Mouse (Mus musculus): Measurements from ENCODE around the gene Plekha6.
A peak's percentile ranks its signal among the peaks of the same experiment; 100 is the strongest.

Gene Plekha6

DNA sequence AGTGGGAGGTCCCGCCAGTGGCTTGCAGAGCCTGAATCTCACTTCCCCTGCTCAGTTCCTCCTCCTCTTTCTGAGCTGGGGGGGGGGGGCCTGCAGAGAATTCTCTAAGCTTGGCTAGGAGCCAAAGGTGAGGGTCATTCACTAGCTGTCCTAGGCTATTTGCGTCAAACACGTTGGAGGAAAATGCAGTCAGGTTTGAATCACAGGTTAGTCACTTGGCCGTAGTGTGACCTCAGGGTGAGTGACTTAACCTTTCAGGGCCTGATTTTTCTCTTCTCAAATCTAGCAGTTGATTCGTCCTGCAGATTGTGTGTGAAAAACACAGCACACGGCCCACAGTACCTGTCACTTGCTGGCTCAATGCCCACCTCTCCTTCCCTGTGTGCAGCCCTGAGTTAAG is 106.3 kb downstream of the Plekha6 start:
- DNase-seq (ENCODE audit: low spot score in 2 of 2), result peak; percentile 29 to 38

DNA sequence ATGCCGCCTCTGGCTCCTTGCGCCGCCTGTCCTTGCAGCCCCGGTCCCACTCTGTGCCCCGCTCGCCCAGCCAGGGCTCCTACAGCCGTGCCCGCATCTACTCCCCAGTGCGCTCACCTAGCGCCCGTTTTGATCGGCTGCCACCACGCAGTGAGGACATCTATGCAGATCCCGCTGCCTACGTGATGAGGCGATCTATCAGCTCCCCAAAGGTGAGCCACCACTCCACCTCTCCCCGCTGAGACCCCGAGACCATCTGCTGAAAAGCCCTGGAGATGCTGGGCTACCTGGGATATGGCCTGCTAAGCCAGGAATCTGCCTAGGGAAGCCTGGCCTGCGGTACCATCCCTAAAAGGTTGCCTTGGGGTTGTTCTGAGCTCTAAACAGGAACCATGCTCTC is 110.2 kb downstream of the Plekha6 start:
- no peak for DNase-seq (ENCODE audit: low spot score in 2 of 2)

DNA sequence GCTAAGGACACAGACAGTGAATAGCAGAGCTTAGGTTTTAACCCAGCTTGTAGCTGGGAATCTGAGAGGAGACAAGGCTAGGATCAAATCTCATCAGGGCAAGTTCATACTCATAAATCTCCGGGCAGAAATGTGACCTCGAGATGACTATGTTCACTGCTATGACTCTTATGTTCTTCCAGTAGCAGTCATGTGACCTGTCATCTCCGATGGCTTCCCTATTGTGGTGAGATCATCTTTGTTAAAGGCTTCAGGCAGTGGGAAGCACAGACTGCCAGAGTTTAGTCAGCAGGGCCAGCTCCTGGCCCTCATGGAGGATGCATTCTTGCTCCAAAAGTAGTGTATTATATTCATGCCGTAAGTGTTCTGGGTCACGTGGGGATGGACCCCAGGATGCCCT is 113.0 kb downstream of the Plekha6 start:
- no peak for DNase-seq (ENCODE audit: low spot score in 2 of 2)

DNA sequence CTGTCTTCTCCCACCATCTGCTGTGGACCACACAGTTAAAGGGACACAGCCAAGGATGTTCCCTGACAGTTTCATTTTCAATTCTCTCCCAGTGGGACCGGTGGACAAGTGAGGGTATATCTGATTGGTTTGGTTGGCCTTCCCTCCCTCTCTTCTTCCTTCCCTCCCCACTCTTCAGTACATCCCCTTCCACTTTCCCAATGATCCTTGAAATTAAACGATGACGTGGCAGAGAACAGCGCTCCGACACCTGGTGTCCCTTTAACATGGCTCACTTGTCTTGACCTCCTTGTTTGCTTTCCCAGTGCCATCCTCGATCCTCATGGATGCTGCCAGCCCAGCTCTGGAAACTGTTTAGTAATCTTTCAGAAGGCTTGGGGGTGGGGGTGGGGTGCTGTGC is 114.5 kb downstream of the Plekha6 start:
- DNase-seq (ENCODE audit: low spot score in 2 of 2), result no peak

DNA sequence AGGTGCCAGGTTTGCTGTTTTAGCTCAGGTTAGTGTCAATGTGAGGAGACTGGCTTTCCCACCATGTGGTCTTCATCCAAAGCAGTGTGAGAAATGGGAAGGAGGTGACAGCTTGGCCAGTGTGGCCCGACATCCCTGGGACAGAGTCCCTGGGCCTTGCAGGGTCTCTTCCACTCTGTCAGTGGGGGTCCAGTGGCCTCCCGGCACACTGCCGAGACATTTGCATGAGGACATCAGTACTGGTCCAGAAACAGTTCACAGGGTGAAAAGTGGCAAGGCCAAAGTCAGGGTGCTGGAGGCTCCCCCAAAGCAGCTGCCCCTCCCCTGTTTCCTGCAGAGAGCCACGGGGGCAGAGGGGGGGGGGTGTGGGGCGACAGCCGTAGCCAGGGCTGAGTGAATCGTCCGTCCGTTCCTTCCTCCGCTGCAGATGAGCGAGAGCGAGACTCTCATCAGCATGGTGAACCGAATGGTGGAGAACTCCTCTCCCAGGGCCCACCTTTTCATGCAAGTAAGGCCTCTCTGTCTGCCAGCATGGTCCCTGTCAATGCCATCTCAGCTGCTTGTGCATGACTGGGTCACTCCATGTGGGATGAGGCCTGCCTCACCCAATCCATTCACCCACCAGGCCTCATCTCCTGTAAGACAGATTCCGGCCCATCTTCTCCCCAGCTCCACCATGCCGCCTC is 115.1 kb downstream of the Plekha6 start:
- DNase-seq (ENCODE audit: low spot score in 2 of 2), result no peak

DNA sequence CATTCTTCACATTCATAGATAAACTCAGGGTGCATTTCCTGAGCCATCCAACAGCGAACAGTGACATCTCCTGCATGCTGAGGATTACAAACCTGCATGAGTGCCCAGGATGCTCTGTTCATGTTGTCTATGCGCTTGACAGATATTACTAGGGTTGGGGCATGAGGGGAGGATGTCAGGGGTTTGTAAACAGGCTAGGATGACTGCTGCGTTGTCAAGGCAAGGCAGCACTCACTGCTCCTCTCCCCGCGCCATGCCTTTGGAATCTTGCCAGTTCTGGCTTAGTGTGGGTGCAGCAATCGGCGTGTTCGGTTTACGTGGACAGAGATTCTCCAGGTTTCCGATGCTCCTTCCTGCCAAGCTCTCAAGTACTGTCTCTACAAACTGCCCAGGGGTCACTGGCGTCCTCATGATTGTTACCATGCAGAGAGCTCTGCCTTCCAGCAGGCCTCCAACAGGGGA is 115.7 kb downstream of the Plekha6 start:
- DNase-seq (ENCODE audit: low spot score in 2 of 2), result no peak

DNA sequence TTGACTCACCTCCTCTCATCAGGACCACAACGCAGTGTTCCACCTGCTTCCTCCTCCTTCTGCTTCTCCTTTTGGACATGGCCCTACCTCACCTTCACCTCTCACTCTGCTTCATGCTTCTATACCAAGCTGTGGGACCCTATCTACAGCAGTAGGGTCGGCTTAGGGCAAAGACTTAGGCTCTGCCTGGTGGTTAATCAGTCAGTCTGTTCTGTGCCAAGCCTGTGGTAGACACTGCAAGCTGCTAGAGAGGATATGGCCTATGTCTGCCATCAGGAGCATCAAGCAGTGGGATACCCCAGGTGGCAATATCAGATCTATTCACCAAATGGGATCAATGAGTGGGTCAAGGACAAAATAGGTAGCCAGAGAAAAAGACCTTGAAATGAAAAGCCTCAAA is 116.5 kb downstream of the Plekha6 start:
- no peak for DNase-seq (ENCODE audit: low spot score in 2 of 2)

DNA sequence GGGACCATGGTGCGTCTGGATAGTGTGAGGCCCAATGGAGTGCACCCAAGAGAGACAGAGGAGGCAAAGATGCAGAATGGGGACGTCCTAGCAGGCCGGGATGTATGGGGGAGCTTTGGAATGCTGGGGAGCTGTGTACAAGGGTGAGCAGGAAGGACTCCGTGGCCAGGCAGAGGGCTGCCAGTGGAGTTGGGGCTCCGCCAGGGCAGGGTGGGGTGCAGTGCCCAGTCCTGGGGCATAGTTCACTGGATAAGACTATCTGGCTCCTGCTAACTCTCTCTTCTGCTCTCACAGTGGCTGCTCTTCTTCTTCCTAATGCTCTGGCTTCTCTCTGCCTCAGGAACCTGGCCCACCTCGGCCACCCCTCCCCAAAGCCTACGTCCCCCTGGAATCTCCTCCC is 121.9 kb downstream of the Plekha6 start:
- no peak for DNase-seq (ENCODE audit: low spot score in 2 of 2)

DNA sequence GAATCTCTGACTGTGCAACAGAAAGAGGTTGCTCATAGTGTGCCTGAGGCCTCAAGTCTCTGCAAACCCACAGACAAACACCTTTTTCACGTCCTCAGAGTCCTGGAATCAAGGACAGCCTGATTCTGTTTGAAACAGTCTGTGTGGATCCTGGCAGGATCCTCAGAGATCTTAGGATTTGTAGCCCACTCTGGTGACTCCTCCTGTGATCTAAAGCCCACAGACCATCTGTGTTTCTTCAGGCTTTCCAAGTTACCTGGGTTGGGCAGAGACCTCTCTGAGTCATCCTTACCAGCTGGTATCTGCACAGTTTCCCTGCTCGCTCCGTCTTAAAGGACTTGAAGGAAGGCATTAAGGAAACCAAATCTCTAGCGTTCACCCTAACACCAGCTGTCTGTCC is 123.0 kb downstream of the Plekha6 start:
- no peak for DNase-seq (ENCODE audit: low spot score in 2 of 2)

DNA sequence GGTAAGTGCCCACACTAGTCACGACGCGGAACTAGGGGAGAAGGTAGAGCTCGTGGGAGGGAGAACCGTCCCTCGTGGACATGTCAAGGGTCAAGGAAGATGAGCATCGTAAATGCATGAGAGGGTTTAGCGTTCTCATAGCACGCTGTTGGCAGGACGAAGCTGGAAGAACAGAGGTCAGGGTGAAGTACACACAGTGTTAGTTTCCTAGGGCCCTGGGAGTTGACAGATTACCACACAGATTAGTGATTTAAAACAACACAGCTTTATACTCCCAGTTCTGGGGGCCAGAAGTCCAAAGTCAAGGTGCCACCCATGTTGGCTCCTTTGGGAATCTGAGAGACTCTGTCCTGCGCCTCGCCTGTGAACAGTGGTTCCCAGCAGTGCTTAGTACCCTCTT is 123.9 kb downstream of the Plekha6 start:
- DNase-seq (ENCODE audit: low spot score in 2 of 2), result no peak

DNA sequence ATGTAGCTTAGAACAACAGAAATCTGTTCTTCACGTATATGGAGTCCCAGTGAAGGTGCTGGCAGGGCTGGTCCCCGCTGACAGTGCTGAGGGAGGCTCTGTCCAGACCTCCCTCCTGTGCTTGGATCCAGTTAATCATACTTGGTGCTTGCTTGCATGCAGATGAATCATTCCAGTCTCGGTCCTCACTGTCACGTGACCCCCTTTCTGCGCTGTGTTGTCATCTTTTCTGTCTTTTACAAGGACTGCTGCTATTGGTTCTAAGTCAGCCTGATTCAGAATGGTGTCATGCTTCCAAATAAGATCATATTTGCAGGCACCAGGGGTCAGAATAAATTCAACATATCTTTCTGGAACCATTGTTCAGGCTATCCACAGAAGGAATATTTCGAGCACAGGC is 127.9 kb downstream of the Plekha6 start:
- DNase-seq (ENCODE audit: low spot score in 2 of 2), result no peak

DNA sequence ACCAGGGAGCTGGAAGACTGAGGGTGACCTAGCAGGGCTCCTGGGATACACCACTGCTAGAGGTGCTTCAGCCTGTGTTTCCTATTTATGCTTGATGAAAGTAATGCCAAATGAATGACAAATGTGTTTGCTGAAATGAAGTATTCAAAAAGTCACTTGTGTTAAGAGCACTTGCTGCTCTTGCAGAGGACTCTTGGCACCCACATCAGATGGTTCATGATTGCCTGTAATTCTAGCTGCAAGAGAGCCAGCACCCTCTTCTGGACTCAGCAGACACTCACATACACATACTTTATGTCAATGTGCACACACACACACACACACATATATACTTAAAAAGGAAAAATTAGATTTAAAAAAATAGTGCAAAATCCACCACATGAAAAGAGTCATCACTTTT is 128.6 kb downstream of the Plekha6 start:
- no peak for DNase-seq (ENCODE audit: low spot score in 2 of 2)

DNA sequence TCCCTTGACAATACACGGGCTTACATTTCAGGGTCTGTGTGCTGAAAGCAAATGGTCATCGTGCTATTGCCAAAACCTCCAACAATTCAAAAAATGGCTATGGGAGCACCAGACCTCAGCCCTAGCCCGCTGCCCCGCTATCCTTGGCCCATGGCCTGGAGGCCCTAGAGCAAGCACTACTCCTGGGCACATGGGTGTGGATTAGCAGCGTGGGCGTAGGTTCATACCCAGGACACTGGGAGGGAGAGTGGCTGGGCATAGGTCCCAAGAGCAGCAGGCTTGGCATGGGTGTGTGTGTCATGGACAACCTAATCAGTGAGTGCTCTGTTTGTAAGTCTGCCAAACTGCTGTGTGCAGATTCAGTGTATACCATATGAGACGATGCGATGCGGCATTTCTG is 132.4 kb downstream of the Plekha6 start:
- no peak for DNase-seq (ENCODE audit: low spot score in 2 of 2)

DNA sequence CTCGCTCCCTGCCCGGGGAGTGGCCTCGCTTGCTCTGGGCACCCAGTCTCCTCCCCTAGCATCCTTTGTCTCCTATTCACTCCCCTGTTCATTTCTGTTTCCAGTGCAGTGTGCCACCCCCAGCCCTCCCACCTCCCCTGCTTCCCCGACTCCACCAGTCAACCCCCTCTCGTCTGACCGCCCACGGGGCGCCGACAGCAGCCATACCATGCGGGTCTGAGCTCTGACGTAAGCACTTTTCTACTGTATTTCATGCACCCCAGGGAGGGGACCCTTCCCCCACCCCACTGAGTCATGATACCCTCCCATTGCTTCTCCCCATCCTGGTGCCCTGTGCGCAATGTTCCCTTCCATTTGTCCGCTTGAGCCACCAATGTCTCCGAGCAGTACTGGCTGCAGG is 134.8 kb downstream of the Plekha6 start:
- DNase-seq (ENCODE audit: low spot score in 2 of 2), result no peak

DNA sequence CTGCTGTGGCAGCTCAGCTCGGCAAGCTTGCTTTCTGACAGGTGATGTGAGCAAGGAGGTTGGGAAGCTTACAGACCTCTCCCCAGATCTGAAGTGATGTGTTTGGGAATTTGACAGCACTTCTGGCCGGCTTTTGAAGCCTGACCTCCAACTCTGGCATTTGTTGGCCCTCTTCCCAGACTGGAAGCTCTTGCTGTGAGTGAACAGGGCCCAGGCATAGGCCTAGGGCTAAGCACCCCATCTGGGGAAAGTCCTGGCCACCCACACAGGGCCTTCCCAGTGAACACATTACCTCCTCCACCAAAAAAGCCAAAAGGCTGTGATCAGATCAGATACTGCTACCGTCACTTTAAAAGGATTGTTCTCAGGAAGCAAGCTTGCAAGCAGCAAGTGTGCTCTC is 138.5 kb downstream of the Plekha6 start:
- no peak for DNase-seq (ENCODE audit: low spot score in 2 of 2)

DNA sequence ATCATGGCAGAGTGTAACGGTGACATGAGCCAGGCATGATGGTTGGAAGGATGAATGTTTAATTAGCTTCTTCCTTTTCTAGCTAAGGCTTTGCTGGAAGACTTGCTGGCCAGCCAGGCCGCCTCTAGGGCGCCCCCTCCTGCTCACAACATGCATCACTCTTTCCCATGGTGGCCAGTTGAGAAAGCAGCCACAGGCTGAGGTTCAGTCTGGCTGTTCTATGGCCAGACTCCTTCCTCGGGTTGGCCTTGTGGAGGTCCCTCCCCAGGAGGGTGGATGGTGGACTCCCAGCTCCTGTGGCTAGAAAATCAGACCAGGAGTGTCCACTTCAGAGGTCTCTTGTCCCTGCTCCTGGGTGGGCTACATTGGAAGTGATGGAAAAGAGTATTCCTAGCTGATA is 142.8 kb downstream of the Plekha6 start:
- DNase-seq (ENCODE audit: low spot score in 2 of 2), result peak; percentile 47 to 61

DNA sequence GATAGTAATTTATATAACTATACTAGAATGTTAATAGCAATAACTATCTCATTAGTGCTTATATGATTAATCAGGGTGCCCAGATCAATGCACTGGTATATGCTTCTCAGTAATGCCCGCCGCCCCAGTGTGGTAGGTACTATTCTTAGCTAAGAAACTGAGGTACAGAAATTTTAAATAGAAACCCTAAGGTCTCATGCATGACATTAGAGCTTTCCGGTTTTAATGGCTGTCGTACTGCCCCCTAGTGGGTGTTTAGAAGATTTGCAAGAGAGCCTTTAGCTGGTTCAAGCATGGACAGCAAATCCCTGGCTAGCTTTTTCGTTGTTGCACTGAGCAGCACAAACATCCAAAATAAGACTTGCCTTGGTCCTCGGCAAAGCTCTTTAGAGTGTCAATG is 143.3 kb downstream of the Plekha6 start:
- peak; percentile 11 to 31 for DNase-seq (ENCODE audit: low spot score in 2 of 2)

DNA sequence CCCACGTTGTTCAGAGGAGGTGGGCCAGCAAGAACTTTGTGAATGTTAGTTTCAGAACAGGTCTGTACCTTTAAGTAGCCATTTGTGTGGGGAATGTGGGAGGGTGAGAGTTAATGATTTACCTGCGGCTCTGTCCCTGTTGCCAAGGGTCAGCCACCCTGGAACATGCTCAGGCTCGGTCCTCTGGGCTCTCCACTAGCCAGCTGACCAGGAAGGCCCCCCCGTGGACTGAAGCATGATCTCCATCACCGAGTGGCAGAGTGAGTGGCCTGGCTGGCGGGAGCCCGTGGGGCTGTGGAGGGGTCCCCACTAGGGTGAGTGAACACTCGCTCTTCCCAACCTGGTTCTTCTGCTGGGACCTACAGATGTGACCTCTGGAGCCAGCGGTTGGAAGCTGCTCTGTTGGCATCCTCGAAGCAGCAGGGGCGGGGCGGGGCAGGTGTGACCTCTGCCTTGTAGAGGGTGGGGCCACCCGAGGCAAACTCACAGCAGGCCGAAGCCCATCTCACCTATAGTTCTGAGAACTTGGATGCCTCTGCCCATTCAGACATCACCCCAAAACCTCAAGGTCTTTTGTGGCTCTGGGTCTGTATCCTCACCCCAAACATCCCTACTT is 145.8 kb downstream of the Plekha6 start, which contains the start of gene Golt1a:
TSS of gene Golt1a (plus strand) at position 149 of the 616 bp plus-strand sequence.
- DNase-seq (ENCODE audit: low spot score in 2 of 2), result no peak

DNA sequence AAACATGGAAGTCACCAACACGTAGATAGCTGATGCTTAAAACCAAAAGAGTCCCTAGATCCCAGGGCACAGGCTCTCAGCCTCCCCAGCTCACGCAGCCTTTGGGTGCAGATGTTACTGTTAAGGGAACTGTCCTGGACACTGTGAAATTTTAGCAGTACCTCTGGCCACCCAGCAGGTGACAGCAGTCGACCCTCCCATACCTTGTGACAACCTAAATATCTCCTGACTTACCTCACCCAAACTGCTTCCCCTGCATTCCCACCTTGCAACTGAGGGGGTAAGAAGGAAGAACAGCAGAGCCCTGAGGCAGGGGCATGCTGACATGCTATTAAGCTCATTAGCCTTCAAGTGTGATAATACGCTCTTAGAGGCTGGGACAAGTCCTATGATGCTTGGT is 147.2 kb downstream of the Plekha6 start:
- DNase-seq (ENCODE audit: low spot score in 2 of 2), result no peak

DNA sequence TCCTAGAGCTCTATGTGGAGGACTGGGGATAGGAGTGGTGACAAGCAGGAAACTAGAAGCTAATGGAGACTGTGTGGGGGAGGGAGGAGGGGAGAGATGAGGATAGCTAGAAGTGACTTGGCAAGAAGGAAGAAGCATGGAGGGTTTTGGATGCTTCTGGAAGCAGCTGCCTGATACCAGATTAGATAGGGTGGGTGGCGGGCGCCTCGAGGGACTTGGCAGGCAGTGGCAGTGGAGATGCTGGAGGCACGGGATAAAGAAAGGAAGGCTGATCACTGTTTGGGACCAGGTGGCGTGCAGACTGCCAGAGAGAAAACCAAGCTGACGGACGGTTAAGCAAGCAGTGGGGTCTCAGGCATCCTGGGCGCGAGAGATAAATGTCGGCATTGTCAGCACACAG is 147.9 kb downstream of the Plekha6 start:
- DNase-seq (ENCODE audit: low spot score in 2 of 2), result no peak

DNA sequence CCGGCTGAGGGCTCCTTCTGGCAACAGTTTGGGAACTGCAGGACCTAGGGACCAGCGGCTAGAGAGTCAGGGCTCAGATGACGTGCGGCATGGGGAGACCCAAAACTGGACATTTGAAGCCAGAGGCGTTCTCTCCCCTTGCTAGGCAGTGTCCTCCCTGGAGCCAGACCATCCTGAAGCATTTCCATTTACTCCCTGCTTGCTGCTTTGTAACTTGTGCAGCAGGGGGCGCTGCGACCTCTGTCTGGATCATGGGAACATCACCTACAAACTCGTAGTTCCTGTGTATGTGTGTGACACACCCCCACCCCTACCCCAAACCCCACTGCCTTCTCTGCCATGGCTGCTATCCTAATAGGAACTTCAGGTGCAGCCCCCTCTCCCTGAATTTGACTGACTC is 150.4 kb downstream of the Plekha6 start:
- DNase-seq (ENCODE audit: low spot score in 2 of 2), result peak; percentile 35 to 50

DNA sequence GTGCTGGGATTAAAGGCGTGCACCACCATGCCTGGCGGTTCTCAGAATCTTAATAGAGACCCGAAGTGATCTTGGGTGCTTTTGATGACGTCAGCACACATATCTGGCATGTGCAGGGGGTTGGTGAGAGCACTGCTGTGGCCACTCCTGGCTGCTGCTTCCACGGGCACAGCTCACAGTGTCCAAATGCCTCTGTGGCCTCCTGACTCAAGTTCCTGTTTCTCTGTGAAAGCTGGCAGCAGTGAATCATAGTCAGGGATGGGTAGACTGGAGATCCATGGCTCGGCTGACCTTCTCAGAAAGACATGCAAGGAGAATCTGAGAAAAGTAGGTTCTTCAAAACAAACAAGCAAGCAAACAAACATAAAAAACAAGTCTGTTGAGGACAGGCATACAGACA is 151.8 kb downstream of the Plekha6 start:
- no peak for DNase-seq (ENCODE audit: low spot score in 2 of 2)

DNA sequence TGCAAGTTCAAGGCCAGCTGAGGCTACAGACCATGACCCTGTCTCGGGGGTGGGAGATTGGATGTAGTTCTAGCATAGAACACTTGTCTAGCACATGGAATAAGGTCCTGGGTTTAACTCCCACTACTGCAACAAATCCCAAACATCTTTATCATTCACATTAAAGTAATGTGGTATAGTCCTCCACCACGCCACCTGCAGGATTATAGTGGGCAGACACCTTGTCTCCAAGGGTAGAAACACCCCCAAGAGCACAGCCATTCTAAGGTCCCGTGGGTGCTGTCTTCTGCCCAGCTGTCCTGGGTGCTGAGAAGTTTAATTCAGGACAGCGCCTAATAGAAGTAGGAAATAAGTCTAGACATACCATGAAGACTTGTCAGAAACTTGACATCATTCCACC is 152.6 kb downstream of the Plekha6 start:
- no peak for DNase-seq (ENCODE audit: low spot score in 2 of 2)

DNA sequence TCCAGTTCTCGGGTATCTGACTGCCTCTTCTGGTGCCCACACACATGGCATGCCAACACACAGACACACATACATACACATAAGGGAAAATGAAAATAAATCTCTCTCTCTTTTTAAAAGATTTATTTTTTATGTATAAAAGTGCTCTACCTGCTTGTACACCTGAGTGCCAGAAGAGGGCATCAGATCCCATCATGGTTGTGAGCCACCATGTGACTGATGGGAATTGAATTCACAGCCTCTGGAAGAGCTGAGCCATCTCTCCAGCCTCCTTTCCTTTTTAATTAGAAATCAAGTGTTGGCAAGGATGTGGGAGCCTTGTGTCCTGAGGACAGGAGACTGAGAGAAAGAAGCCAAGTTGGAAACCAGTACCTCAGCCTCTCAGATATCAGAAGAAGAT is 153.1 kb downstream of the Plekha6 start:
- no peak for DNase-seq (ENCODE audit: low spot score in 2 of 2)
